Mouse (Mus musculus): ENCODE measurements at regions not wholly inside any gene's neighbourhood (a gene's known extent, or its start where the extent isn't known, plus 50 kb on each side); places are given as distances from the start of the nearest gene placed in this dataset.

GRCm38 (mm10) chr4:131531003-131531402 lies 307.1 kb downstream of the Ptpru start:
- peak; percentile 13 to 30 for DNase-seq (ENCODE audit: inconsistent age in 2 of 2, low spot score in 1 of 2)

- no peak for DNase-seq (ENCODE audit: inconsistent age in 2 of 2, low spot score in 1 of 2)
Measured at GRCm38 (mm10) chr4:131534831-131535230, 303.3 kb downstream of the Ptpru start.

GRCm38 (mm10) chr4:131538237-131538636 lies 299.9 kb downstream of the Ptpru start:
- DNase-seq (ENCODE audit: inconsistent age in 2 of 2, low spot score in 1 of 2) = no peak

GRCm38 (mm10) chr4:131546422-131547200 lies 291.5 kb downstream of the Ptpru start:
- DNase-seq (ENCODE audit: inconsistent age in 2 of 2, low spot score in 1 of 2) = no peak

GRCm38 (mm10) chr4:131549581-131549980 lies 288.5 kb downstream of the Ptpru start:
- no peak for DNase-seq (ENCODE audit: inconsistent age in 2 of 2, low spot score in 1 of 2)

GRCm38 (mm10) chr4:131558513-131558912 lies 279.6 kb downstream of the Ptpru start:
- DNase-seq (ENCODE audit: inconsistent age in 2 of 2, low spot score in 1 of 2) = no peak

- DNase-seq (ENCODE audit: inconsistent age in 2 of 2, low spot score in 1 of 2) = peak; percentile 13 to 56
Measured at GRCm38 (mm10) chr4:131563851-131564250, 274.2 kb downstream of the Ptpru start.

GRCm38 (mm10) chr4:131565203-131565602 lies 272.9 kb downstream of the Ptpru start:
- no peak for DNase-seq (ENCODE audit: inconsistent age in 2 of 2, low spot score in 1 of 2)

GRCm38 (mm10) chr4:131567241-131567640 lies 270.8 kb downstream of the Ptpru start:
- DNase-seq (ENCODE audit: inconsistent age in 2 of 2, low spot score in 1 of 2) = no peak

- peak; percentile 15 to 56 for DNase-seq (ENCODE audit: inconsistent age in 2 of 2, low spot score in 1 of 2)
Measured at GRCm38 (mm10) chr4:131569156-131569555, 268.9 kb downstream of the Ptpru start.

- DNase-seq (ENCODE audit: inconsistent age in 2 of 2, low spot score in 1 of 2) = no peak
Measured at GRCm38 (mm10) chr4:131577571-131577970, 260.5 kb downstream of the Ptpru start.

- DNase-seq (ENCODE audit: inconsistent age in 2 of 2, low spot score in 1 of 2) = no peak
Measured at GRCm38 (mm10) chr4:131585946-131586345, 252.1 kb downstream of the Ptpru start.

- no peak for DNase-seq (ENCODE audit: inconsistent age in 2 of 2, low spot score in 1 of 2)
Measured at GRCm38 (mm10) chr4:131587536-131587935, 250.6 kb downstream of the Ptpru start.

- no peak for DNase-seq (ENCODE audit: inconsistent age in 2 of 2, low spot score in 1 of 2)
Measured at GRCm38 (mm10) chr4:131590136-131590535, 248.0 kb downstream of the Ptpru start.

GRCm38 (mm10) chr4:131591456-131591855 lies 246.6 kb downstream of the Ptpru start:
- no peak for DNase-seq (ENCODE audit: inconsistent age in 2 of 2, low spot score in 1 of 2)

- no peak for DNase-seq (ENCODE audit: inconsistent age in 2 of 2, low spot score in 1 of 2)
Measured at GRCm38 (mm10) chr4:131597996-131598395, 240.1 kb downstream of the Ptpru start.

- no peak for DNase-seq (ENCODE audit: inconsistent age in 2 of 2, low spot score in 1 of 2)
Measured at GRCm38 (mm10) chr4:131614434-131614833, 223.7 kb downstream of the Ptpru start.

- DNase-seq (ENCODE audit: inconsistent age in 2 of 2, low spot score in 1 of 2) = no peak
Measured at GRCm38 (mm10) chr4:131615587-131615986, 222.5 kb downstream of the Ptpru start.

- DNase-seq (ENCODE audit: inconsistent age in 2 of 2, low spot score in 1 of 2) = no peak
Measured at GRCm38 (mm10) chr4:131638105-131638504, 200.0 kb downstream of the Ptpru start.

GRCm38 (mm10) chr4:131656034-131656433 lies 182.1 kb downstream of the Ptpru start:
- no peak for DNase-seq (ENCODE audit: inconsistent age in 2 of 2, low spot score in 1 of 2)

GRCm38 (mm10) chr4:131657922-131658321 lies 180.2 kb downstream of the Ptpru start:
- DNase-seq (ENCODE audit: inconsistent age in 2 of 2, low spot score in 1 of 2) = peak; percentile 13 to 52

GRCm38 (mm10) chr4:131660931-131661330 lies 177.2 kb downstream of the Ptpru start:
- DNase-seq (ENCODE audit: inconsistent age in 2 of 2, low spot score in 1 of 2) = no peak
